Mouse (Mus musculus) cerebellum, adult 11-12 months (tissue): Measurements from ENCODE around the gene Tut7.
"Not testable (repeated sequence)": the region's sequence is repeated elsewhere in the genome, so short reads cannot be mapped to it uniquely, and the experiment has no call there.

Source experiments
- DNase-seq: peaks from one replicate; pipeline ENCODE4 v3.0.0; 2022

Tut7 gene

DNA sequence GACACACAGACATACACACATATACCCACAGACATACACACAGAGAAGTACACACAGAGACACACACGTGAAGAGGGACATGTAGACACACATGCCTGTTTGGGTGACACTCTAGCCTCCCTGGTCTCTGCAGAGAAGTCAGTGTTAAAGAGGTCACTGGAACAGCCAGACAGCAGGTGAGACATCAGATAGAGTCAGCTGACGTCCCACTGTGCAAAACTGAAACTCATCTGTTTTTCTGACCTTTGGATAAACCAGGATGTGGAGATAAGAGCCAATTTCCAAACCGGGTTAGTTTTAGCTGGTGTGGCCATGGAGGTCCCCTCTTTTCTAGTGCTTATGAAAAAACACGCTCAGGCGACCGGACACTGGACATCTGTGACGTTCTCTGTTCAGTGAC is 9.5 kb upstream of the Tut7 start:
- DNase-seq: no peak

DNA sequence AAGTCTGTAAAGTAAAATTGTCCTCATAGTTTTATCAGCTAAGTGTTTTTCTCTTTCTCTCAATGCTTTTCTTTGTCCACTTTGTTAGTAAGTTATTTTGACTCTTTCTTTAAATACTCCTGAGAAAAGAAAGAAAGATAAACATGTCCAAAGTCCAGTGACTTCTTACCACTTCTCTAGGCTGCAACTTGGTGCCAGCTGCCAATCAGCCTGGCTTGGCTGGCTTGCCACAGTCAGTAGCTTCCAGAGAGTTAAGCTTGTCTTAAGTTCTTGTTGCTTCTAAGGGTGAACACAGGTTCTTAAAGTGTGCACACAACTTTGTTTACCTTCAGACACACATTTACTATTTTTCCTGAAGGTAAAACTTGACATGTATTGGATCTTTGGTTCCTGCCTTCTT is 3.0 kb upstream of the Tut7 start:
- no peak for DNase-seq

DNA sequence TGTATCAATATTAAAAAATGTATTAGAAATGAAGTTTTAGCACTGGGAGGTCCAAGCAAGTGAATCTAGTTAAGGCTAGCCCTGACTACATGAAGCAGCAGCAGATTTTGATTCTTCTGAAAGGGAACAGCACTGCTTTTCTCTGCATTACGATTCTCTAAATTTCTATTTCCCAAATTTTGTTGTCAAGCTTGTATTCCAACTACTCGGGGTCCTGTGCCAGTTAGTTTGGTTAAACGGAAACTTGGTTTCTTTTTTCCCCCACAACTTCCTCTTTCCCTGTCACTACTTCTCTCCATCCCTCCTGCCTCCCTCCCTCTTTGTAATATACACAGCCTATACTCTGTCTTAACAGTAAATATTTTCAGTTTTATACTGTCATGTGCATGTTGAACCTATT is 2.1 kb downstream of the Tut7 start:
- no peak for DNase-seq

DNA sequence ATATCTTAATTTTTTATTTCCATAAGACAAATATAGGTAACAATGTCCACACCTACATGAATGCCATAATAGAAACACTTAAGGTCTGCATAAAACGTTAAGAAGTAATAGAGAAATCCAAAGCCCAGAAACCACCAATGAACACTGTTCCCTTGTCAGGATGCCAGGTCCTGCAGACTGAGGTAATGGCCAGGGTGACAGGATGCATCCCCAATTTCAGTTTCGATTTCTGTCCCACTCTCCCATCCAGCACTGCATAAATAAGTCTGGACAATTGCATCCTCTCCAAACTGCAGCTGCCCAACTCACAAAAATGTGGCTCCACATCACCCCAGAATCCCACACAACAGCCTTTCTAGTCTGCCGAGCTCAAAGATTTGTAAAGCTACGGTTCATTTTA is 2.8 kb downstream of the Tut7 start:
- DNase-seq: no peak

DNA sequence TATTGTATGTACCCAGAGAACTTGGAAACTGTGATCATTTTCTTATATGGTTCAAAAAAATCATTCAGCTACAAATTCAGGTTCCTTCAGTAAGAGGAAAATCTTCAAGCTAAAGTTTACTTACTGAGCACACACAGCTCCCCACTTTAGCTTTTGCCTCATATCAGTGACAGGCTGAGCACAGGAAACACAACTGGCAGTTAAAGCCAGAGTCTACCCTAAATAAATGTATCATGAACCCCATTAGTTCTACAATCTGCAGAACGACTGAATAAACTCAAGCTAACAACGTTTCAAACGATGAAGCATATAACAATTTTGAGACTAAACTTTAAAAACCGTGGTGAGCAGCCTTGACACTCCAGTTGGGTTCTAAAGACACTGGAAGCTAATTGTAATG is 5.6 kb downstream of the Tut7 start:
- no peak for DNase-seq

DNA sequence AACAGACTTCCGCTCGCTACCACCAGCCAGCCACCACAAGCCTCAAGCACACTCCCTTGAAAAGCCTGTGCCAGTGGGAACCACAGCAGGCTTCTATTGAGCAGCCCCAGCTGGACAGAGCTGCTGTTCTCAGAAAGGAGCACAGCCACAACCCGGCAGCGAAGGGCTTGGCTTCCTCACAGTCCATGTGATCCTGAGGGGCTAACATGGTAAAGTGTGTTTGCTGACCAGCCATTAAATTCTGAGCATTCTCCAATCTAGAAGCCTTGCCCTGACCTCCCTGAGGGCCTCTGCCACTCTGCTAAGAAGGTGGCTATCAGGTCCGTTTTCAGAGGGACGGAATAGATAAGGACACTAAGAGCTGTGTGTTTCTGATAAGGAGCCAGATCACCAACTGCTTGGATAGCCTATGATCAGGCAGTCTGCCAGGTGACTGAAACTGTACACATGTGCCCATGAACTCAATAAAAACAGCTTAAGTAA is 8.8 kb downstream of the Tut7 start:
- DNase-seq: no peak

DNA sequence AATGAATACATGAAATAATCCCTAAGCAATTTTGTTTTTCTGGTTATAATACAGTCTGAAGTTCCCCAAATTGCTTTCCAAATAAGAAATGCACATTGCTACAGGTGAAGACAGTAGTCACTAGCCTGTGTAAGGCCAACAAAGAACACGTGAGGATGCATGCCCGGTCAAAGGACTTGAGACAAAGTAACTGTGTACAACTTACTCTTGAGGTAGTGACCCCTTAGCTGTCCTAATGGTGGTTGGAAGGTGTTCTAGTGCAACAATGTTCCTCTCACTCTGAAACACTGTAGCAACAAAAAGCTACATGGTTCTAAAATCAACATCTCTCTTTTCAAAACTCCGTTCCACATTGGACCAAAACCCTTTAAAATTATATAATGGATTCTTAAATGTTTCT is 11.4 kb downstream of the Tut7 start:
- no peak for DNase-seq

DNA sequence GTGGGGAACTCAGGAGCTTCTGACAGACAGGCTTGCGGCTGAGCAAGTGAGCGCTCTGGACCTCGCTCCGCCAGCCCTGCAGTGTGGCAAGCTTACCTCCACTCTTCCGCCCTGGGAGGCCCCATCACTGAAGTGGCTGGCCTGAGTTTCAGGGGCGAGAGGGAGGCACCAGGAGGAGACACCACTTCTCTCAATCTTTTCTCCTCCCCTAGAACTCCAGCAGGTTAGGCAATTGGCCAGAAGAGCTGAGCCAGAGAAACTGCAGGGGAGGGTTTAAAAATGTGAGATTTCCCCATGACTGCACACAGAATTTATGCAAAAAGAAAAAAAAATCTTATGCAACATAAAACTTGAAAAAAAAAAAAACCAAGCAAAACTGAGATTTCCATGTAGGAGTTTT is 21.9 kb downstream of the Tut7 start:
- DNase-seq: peak; percentile 20

DNA sequence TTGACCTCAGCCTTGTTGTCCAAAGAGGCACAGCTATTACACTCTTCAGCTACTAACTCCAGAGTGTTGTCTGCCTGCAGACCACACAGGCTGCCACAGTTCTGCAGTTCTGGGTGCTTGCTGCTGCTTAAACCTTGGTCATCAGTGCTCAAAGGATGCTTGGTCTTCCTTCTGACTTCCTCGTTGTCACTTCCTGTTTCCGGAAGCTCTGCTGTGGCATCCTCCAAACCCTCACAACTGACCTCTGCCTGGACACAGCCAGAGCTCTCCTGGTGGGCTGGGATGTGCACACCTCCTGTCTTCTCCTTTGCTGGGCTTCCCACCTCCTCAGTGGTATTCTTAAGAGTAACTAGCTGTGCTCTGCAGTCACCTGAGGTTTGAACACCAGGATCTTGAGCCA is 22.9 kb downstream of the Tut7 start:
- DNase-seq: no peak

DNA sequence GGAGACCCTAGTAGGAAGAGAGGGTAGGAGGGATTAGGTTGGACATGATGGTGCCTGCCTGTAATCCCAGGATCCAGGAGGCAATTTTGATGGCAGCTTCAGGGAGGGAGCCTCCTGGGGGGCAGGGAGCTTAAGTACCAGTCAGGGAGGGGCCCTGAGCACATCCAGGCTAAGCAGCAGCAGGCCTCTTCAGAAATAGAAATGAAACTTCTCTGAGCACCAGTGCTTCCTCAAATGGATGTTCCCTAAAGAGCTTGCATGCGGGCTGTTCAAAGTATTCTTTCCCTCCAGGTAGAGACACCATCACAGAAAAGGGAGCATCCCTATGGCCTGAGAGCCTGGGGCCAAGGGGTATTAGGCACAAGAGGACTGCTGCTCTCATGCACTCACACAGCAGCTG is 24.6 kb downstream of the Tut7 start:
- no peak for DNase-seq

DNA sequence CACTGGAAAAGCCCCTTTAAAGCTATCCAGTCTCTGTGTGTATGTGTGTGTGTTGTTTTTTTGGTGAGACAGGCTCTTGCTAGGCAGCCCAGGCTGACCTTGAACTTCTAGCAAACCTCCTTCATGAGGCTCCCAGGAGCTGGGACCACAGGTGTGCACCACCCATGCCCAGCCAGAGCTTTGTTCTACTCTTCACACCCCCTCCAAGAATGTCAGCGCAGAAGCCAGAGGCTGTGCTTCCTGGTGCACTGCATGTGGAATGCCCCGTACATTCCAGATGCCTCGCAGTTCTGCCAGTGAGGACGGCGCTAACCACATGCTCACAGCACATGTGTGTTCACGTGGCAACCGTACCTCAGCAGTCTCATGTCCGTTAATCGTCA is 26.5 kb downstream of the Tut7 start:
- no peak for DNase-seq

DNA sequence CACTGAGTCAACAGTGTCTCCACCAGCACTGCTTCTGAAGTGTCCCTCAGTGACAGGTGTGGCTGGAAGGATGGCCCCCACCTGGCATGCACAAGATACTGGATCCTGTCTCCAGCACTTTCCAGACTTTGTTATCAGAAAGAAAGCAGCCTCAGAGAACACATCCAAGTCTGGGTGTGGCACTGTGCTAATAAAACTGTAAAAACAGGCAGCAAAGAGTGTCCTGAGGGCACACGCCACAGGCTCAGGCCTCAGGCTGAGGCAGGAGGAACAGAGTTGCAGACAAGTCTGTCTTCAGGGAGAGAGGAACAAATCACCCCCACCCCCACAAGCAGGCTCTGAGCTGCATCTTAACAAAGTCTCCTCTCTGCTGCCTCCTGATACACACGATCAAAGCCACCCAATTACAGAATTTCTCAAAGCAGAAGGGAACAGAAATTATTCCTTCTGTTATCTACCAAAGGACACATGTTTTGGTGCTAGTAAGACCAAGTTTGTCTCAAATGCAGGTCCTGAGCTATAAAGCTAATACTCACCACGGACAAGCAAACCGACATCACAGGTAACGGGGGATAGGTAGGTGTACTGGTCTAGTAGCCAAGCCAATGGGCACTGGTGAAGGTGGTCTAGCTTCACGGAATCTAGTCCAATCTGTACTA is 27.0 kb downstream of the Tut7 start:
- no peak for DNase-seq

DNA sequence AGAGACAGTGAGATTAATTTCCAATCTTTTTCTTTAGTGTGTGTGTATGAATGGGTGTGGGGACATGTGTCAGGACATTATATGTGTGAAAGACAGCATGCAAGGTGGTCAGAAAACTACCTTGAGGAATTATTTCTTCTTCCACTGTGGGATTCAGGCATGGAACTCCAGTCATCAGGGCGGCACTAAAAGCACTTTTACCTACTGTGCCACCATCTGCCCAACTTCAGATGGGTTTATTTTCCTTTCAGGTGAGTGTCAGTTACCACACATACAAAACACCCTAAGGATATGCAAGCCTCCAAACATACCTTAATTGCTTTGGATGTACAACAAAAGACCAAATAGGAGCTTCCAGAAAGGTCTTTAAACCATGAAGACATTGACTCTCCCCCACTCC is 28.2 kb downstream of the Tut7 start:
- no peak for DNase-seq

DNA sequence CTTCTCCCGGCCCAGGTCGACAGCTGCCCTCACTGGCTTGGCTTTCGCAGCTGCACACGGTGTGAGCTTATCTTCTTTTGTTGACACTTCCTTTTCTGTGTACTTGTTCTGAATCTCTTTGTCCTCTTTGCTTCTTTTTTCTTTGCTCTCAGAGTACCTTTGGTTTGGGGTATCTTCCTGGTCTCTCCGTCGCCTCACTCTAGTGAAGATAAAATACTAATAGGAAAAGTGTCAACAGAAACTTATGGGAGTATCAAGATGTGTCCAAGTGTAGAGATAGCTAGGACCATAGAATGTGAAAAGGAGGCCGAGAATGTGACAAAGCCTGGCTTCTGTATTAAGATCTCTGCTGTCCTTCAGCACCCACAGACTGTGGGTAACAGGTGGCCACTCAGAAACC is 40.8 kb downstream of the Tut7 start, which contains the start of gene Gm49354:
Gene Gm49354 (minus strand): TSS at position 101 of the 400 bp plus-strand sequence.
- DNase-seq: no peak

DNA sequence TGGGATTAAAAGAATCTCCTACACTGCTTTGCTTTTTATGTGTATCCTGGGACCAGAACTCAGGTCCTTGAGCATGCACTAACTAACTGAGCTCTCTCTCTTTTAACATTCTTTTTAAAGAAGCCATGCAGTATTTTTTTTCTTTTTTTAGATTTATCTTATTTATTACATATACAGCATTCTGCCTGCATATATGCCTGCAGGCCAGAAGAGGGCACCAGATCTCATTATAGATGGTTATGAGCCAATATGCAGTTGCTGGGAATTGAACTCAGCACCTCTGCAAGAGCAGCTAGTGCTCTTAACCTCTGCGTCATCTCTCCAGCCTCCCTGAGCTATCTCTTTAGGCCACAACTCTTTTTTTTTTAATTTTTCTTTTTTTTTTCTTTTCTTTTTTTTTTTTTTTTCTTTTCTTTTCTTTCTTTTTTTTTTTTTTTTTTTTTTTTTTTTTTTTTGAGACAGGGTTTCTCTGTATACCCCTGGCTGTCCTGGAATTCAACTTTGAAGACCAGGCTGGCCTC is 43.1 kb downstream of the Tut7 start:
- DNase-seq: not testable (repeated sequence)

DNA sequence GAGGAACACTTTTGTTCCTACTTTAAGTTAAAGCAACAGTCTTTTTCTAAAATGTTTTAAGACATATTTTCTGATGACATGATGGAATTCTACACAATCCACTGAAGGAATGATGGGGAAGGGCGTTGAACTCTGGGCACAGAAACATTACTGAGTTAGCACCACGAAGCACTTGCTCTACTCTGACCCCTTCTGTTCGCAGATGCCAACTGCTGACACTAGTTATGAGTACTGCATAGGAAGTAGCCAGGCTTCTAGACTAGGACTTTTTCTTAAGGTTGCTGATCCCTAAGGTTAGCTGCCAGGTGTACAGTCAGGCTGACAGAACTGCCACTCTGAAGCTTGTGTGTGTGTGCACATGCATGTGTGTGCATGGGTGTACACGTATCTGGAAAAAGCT is 43.7 kb downstream of the Tut7 start:
- DNase-seq: no peak

DNA sequence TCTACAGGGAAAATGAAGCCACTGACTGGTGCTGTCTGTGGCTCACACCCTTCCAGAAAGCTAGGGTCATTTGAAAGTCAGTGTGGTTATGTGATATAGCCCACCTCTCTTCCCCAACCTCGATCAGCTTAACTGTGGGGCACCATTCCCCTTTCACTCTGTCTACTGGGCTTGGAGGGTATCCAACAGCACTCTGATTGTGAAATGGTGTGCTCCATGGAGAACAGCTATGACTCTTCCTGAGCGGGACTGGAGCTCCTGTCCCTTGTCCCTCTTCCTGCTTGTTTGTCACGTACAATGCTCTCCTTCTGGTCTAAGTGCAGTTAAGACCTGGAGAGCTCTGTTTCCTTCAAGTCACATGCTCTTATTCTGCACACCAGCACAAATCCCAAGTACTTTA is 47.8 kb downstream of the Tut7 start:
- no peak for DNase-seq

DNA sequence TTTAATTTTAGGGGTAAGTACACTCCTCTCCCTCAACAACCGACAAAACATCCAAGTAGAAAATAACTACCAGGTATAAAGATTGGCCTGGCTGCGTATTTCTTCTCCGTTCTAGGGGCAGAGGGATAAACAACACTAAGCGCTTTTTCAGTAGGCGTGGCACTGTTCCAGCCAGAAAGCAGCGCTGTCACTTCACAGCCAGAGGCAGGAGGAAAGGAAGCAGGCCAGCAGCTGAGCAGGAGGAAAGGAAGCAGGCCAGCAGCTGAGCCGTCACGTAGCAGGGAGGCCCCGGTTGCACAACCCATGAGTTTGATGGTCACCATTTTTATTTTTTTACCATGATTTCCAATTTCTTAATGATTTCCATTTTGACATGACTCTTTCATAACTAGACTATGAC is 51.7 kb downstream of the Tut7 start:
- peak; percentile 50 for DNase-seq

DNA sequence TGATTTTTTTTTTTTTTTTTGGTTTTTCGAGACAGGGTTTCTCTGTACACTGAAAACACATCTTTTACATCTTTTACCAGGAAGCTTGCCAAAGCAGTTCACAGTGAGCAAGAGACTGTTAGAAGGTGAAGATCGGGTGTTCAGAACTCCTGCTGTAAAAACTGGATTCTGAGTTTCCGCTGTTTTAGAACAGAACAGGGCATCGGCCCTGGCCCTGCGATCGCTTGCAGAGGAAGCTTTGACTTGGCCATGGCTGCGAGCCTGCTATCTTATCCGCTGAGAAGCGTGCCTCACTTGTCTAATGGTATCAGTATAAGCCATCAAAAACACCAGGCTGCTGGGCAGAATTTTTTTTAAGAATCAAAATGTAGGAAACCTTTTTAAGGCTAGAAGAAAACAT is 52.1 kb downstream of the Tut7 start:
- DNase-seq: no peak

DNA sequence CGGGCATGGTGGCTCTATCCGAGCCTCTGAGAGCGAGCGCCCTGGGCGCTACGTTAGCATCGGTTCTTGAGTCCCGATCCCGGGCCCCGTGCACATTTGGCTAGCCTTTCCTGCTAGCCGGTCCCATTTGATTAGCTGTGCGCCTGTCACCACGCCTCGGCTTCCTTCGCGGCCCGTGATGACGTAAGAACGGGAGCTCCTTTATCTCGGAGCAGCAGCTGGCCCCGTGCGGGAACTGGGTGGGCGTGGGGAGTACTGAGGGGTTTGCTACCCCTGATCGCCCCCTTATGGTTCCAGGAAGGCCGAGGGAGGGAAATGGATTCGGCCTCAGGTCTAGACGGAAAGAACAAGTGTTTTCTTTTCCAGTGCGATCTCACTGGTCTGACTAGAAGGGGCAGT is 52.8 kb downstream of the Tut7 start:
- DNase-seq: peak; percentile 86

DNA sequence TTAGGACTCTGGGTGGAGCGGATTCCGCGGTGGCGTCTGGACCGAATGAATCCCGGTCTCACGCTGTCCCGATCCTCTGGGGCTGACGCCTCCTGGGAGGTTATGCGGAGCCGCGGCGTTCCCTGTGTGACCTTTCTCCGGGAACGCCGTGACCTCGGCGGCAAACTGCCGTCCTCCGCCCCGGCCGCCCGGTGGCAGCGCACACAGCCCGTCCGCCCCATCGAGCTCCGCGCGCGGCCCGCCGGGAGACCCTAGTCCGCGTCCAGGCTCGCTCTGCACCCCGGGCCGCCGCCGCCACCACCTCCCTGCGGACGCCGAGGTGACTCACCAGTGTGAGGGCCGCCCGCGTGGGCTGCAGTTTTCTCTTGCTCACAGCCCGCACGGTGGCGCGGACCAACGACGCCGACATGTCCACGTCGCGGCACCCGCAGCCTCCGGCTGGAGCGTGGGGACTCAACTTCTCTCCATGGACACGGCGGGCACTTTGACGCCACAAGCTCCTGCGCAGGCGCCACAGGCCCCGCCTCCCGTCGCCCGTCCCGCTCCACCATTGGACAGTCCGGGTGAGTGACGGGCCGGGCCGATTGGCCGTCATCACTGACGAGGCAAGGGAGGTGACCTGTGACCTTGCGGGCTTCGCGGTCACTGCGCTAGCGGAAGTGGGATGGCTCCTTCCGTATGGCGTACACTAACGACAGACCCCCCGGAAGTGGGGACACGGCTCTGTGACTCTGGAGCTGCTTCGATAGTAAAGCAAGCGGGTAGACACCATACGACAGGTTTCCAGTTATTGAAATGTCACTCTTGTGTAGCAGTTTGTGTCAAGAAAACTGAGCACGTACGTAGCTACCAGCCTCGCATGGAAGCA is 53.4 kb downstream of the Tut7 start, which contains the start of gene Isca1:
Gene Isca1 (minus strand): TSS at position 515 of the 868 bp plus-strand sequence.
- peak; percentile 99 for DNase-seq

DNA sequence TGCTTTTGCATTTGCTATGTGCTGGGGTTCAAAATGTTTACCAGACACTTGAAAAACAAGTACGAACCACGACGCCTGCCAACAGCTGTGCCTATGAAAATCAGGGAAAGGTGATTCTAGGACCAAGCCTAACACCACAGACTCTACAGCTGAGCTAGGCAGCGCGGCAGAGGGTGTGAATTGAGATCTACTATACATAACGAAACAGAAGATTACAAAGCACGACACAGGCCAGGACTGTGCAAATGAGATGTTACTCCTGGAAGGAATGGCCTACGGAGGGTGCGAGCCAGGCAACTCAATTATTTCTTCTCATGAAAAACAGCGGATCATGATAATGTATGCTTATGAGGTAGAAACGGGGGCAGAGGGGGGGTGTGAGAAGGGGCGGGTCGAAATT is 54.4 kb downstream of the Tut7 start:
- DNase-seq: peak; percentile 45

DNA sequence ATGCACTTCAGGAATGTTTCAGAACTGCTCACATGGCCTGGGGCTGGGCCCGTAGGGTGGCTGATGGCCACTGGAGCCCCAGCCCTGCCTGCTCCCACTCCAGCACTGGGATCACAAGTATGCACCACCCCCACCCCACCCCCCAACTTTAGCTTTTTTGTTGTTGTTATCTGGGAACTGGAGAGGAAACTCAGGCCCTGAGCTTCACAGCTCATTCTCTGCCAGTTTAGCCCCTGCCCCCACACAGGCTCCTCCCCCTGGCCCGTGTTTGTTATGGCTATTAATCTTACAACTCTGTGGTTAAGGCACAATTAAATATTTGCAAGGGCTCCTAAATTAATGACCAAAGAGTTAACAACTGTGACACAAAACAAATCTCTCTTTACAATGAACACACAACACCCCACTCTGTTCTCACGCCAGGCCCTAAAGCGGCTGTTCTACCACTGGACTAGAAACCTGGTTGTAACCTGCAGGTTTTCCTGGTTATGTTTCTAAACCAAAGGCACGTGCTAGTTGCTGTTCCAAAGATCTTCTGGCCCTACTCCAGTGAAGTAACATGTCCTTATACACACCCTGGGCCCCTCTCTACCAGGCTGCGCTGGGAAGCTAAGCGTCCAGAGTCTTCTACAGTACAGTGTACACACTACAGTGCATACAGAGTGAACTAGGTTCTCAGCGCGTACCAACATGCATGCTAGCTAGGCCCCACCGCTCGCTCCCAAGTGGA is 56.0 kb downstream of the Tut7 start:
- DNase-seq: no peak
